In the genomic region with DNA sequence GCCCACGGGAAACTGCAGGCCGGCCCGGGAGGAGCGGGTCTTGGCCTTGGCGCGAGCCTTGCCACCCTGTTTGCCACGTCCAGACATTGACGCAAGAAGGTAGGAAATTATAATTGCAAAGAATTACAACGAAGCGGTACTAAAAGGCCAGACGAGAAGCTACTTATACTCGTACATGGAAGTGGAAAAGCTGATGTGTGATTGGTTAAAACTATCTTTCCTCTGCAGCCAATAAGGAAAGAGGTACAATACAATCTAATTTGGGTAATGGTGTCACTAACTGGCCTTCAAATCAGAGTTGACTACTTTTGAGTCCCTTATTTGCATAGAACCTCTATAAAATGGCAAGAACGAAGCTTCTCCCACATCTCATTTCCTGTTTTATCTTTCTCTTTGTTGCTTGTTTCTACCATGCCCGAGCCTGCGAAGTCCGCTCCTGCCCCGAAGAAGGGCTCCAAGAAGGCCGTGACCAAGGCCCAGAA, we compare ENCODE assay signal across 8 mouse cellular contexts. TPM values are rescaled to one million over a fixed set of nuclear protein-coding genes. Genes with fewer than 3 reads are reported as not detected.
DNase-seq lines count a peak whose midpoint lies in the region; ATAC-seq and TF ChIP-seq lines count a peak whose summit lies in the region.

Gene Hist1h2ae (minus strand): TSS at position 199 of the 482 bp plus-strand sequence.
Gene Hist1h2bg (plus strand): TSS at position 375 of the 482 bp plus-strand sequence.

- whole genome bisulfite sequencing in embryonic facial prominence, embryonic 12.5 days = 0% methylated on average over 18 of the region's 18 CpGs
- WGBS in heart, adult 2 months = under 1% methylated on average over 18 of the region's 18 CpGs
- WGBS in kidney, adult 2 months = under 1% methylated on average over 18 of the region's 18 CpGs
- WGBS in limb, embryonic 12.5 days = 0% methylated on average over 18 of the region's 18 CpGs
- WGBS in midbrain, embryonic 13.5 days = under 1% methylated on average over 18 of the region's 18 CpGs

- no peaks in the 10 kb centered on the region for H3K9me3 ChIP-seq in embryonic facial prominence, embryonic 12.5 days
- no peaks in the 10 kb centered on the region for H3K9me3 ChIP-seq in limb, embryonic 12.5 days
- H3K9me3 ChIP-seq in midbrain, embryonic 13.5 days = no peaks in the 10 kb centered on the region

- H3K9ac ChIP-seq in embryonic facial prominence, embryonic 12.5 days = peak within 1 kb of the TSS; percentile 72
- H3K9ac ChIP-seq in heart, adult 2 months (ENCODE audit: low read depth, low read length) = peak within 1 kb of the TSS; percentile 65
- peak within 1 kb of the TSS; percentile 84 for H3K9ac ChIP-seq in limb, embryonic 12.5 days (replicated peaks)
- H3K9ac ChIP-seq in midbrain, embryonic 13.5 days (replicated peaks) = peak within 1 kb of the TSS; percentile 76

- H3K79me3 ChIP-seq in C2C12 (ENCODE audit: low read depth) = no peaks in the 10 kb centered on the region

- peak within 1 kb of the TSS; percentile 96 for H3K27ac ChIP-seq in embryonic facial prominence, embryonic 12.5 days
- H3K27ac ChIP-seq in heart, adult 2 months = peak within 1 kb of the TSS; percentile 87
- H3K27ac ChIP-seq in kidney, adult 2 months (ENCODE audit: insufficient read depth, low read depth, low read length) = peak within 1 kb of the TSS; percentile 77
- H3K27ac ChIP-seq in limb, embryonic 12.5 days = peak within 1 kb of the TSS; percentile 97
- peak within 1 kb of the TSS; percentile 96 for H3K27ac ChIP-seq in midbrain, embryonic 13.5 days

- peak; percentile 57; the same call in 1 of the 2 replicates for TF ChIP-seq POLR2A in heart, adult 2 months (IDR thresholded peaks at IDR 0.05; ENCODE audit: insufficient read depth, low read depth, low read length)
- TF ChIP-seq POLR2A in kidney, adult 2 months (IDR thresholded peaks at IDR 0.05; ENCODE audit: low read depth, low read length) = no peak

- H3K36me3 ChIP-seq in C2C12 (ENCODE audit: control insufficient read depth, insufficient read depth) = no peaks in the 10 kb centered on the region
- no peaks in the 10 kb centered on the region for H3K36me3 ChIP-seq in embryonic facial prominence, embryonic 12.5 days
- peaks cover 6% of the 10 kb centered on the region for H3K36me3 ChIP-seq in heart, adult 2 months (ENCODE audit: control insufficient read depth, insufficient read depth, low read length)
- H3K36me3 ChIP-seq in kidney, adult 2 months (ENCODE audit: control insufficient read depth, insufficient read depth, low read length) = no peaks in the 10 kb centered on the region
- H3K36me3 ChIP-seq in limb, embryonic 12.5 days = no peaks in the 10 kb centered on the region
- no peaks in the 10 kb centered on the region for H3K36me3 ChIP-seq in midbrain, embryonic 13.5 days

- intact Hi-C loops in heart, adult 2 months (cut with DNase I) = no loop called here

- no peak for TF ChIP-seq CTCF in C2C12 (IDR thresholded peaks at IDR 0.05; ENCODE audit: control insufficient read depth, insufficient read depth, insufficient read length)
- no peak for TF ChIP-seq CTCF in heart, adult 2 months (IDR thresholded peaks at IDR 0.05)
- TF ChIP-seq CTCF in kidney, adult 2 months (conservative IDR thresholded peaks at IDR 0.05; ENCODE audit: insufficient read depth, insufficient read length, low read depth, low read length) = no peak

- no peak for TF ChIP-seq EP300 in heart, adult 2 months (IDR thresholded peaks at IDR 0.05; ENCODE audit: insufficient read depth, low read depth, low read length)

- H3K79me2 ChIP-seq in C2C12 (ENCODE audit: control insufficient read depth, insufficient read depth) = no peaks in the 10 kb centered on the region
- no peaks in the 10 kb centered on the region for H3K79me2 ChIP-seq in heart, adult 2 months (replicated peaks; ENCODE audit: control insufficient read depth, insufficient read depth, low read length)

- ATAC-seq in embryonic facial prominence, embryonic 12.5 days (ENCODE audit: insufficient number of reproducible peaks, insufficient read depth, low FRiP score, low TSS enrichment) = peak; percentile 91
- peak; percentile 88 for ATAC-seq in limb, embryonic 12.5 days (ENCODE audit: insufficient number of reproducible peaks, insufficient read depth, low FRiP score, low TSS enrichment, low read depth)
- peak; percentile 93 for ATAC-seq in midbrain, embryonic 13.5 days

- H3K27me3 ChIP-seq in C2C12 (ENCODE audit: control insufficient read depth, insufficient read depth, insufficient read length) = no peaks in the 10 kb centered on the region
- no peaks in the 10 kb centered on the region for H3K27me3 ChIP-seq in embryonic facial prominence, embryonic 12.5 days
- H3K27me3 ChIP-seq in heart, adult 2 months (ENCODE audit: control insufficient read depth, insufficient read depth, low read length) = no peaks in the 10 kb centered on the region
- peaks cover 2% of the 10 kb centered on the region; the same call in 1 of the 2 replicates for H3K27me3 ChIP-seq in kidney, adult 2 months (replicated peaks; ENCODE audit: control insufficient read depth, insufficient read depth, low read length)
- H3K27me3 ChIP-seq in limb, embryonic 12.5 days = no peaks in the 10 kb centered on the region
- no peaks in the 10 kb centered on the region for H3K27me3 ChIP-seq in midbrain, embryonic 13.5 days

- DNase-seq in adrenal gland, postnatal 14 days = peak; percentile 71
- peak; percentile 77 to 79 for DNase-seq in heart, adult 2 months
- DNase-seq in kidney, adult 2 months = peak; percentile 85
- peak; percentile 80 to 88 for DNase-seq in spleen, postnatal 36 days (ENCODE audit: low spot score in 2 of 2)

- peak within 1 kb of the TSS; percentile 74 for H3K4me2 ChIP-seq in embryonic facial prominence, embryonic 12.5 days (replicated peaks)
- peak within 1 kb of the TSS; percentile 75 for H3K4me2 ChIP-seq in limb, embryonic 12.5 days
- peak within 1 kb of the TSS; percentile 75 for H3K4me2 ChIP-seq in midbrain, embryonic 13.5 days (replicated peaks)

- H3ac ChIP-seq in C2C12 (ENCODE audit: control insufficient read depth, insufficient read length, low read depth) = peak within 1 kb of the TSS; percentile 40

- peak within 1 kb of the TSS; percentile 27 for H3K4me3 ChIP-seq in C2C12 (ENCODE audit: insufficient read depth, poor library complexity, severe bottlenecking)
- H3K4me3 ChIP-seq in embryonic facial prominence, embryonic 12.5 days = peak within 1 kb of the TSS; percentile 52
- peak within 1 kb of the TSS; percentile 63 for H3K4me3 ChIP-seq in heart, adult 2 months
- peak within 1 kb of the TSS; percentile 60 for H3K4me3 ChIP-seq in kidney, adult 2 months (ENCODE audit: insufficient read depth, low read depth, low read length)
- peak within 1 kb of the TSS; percentile 47 for H3K4me3 ChIP-seq in limb, embryonic 12.5 days (replicated peaks)
- peak within 1 kb of the TSS; percentile 51 for H3K4me3 ChIP-seq in midbrain, embryonic 13.5 days (replicated peaks)

- H3K4me1 ChIP-seq in embryonic facial prominence, embryonic 12.5 days = peaks cover 8% of the 10 kb centered on the region; the same call in 1 of the 2 replicates
- peaks cover 4% of the 10 kb centered on the region for H3K4me1 ChIP-seq in heart, adult 2 months (ENCODE audit: control insufficient read depth, insufficient read depth, low read length)
- no peaks in the 10 kb centered on the region; the same call in 1 of the 2 replicates for H3K4me1 ChIP-seq in kidney, adult 2 months (ENCODE audit: control insufficient read depth, insufficient read depth, low read length)
- peaks cover 5% of the 10 kb centered on the region; the same call in 1 of the 2 replicates for H3K4me1 ChIP-seq in limb, embryonic 12.5 days (replicated peaks)
- H3K4me1 ChIP-seq in midbrain, embryonic 13.5 days (replicated peaks) = peaks cover 31% of the 10 kb centered on the region

TF ChIP-seq in C2C12, 6 proteins besides CTCF, POLR2A, EP300 and RAD21:
- TF ChIP-seq CEBPB (IDR thresholded peaks at IDR 0.05; ENCODE audit: low read depth) = peak; percentile 64
- no peak for TF ChIP-seq FOSL1 (IDR thresholded peaks at IDR 0.05; ENCODE audit: insufficient read depth, low read length, poor library complexity, severe bottlenecking)

RNA-seq across cellular contexts. Expression of gene Hist1h2ae, which starts in this region (rescaled TPM):
- 12.6 TPM for polyA plus RNA-seq in C2C12 (2012; fragmentation: generic; extraction: Trizol)
- total RNA-seq in adrenal gland, postnatal 14 days (2021) = 28.8 and 36.1 TPM in 2 replicates
- polyA plus RNA-seq in embryonic facial prominence, embryonic 12.5 days (2016; fragmentation: Nextera tagmentation; extraction: Ambion mirVana) = 139 and 153 TPM in 2 replicates
- total RNA-seq in heart, adult 2 months (2021) = 1 to 10 TPM; 1.8 to 2.8 TPM
- polyA plus RNA-seq in heart, adult 2 months (2012; rRNA removed) = 0.49 and 0.50 TPM in 2 replicates
- polyA plus RNA-seq in kidney, adult 2 months (2012; rRNA removed) = 0.22 and 0.58 TPM in 2 replicates
- 153 and 213 TPM in 2 replicates for polyA plus RNA-seq in limb, embryonic 12.5 days (2016; fragmentation: Nextera tagmentation; extraction: Ambion mirVana)
- polyA plus RNA-seq in midbrain, embryonic 13.5 days (2015; fragmentation: Nextera tagmentation; extraction: Ambion mirVana) = 51.6 and 53.6 TPM in 2 replicates

RNA-seq across cellular contexts. Expression of gene Hist1h2bg, which starts in this region (rescaled TPM):
- 9.9 TPM for polyA plus RNA-seq in C2C12 (2012; fragmentation: generic; extraction: Trizol)
- total RNA-seq in adrenal gland, postnatal 14 days (2021) = 288 and 319 TPM in 2 replicates
- 11.4 and 15.7 TPM in 2 replicates for polyA plus RNA-seq in embryonic facial prominence, embryonic 12.5 days (2016; fragmentation: Nextera tagmentation; extraction: Ambion mirVana)
- 10 to 100 TPM; 16.4 to 19.5 TPM for total RNA-seq in heart, adult 2 months (2021)
- 3.3 TPM in 2 replicates for polyA plus RNA-seq in heart, adult 2 months (2012; rRNA removed)
- 3.1 and 4.6 TPM in 2 replicates for polyA plus RNA-seq in kidney, adult 2 months (2012; rRNA removed)
- 16.5 and 25.4 TPM in 2 replicates for polyA plus RNA-seq in limb, embryonic 12.5 days (2016; fragmentation: Nextera tagmentation; extraction: Ambion mirVana)
- 4.1 and 7.5 TPM in 2 replicates for polyA plus RNA-seq in midbrain, embryonic 13.5 days (2015; fragmentation: Nextera tagmentation; extraction: Ambion mirVana)

Comparison
In these comparisons a context has a peak if more than half of its experiments do, and no peak if none do; other contexts are left out.
1. Peak in every context shown above with its lines: DNase-seq, ATAC-seq, H3K4me3 ChIP-seq and H3K27ac ChIP-seq.
2. RNA of gene Hist1h2bg (total RNA-seq): 288 to 319 TPM in adrenal gland, postnatal 14 days; 16.4 to 19.5 TPM in heart, adult 2 months; every median in the first group is over 10 times any median in the second.